Mouse (Mus musculus) gastrocnemius, postnatal 25 days (tissue): Measurements from ENCODE around the gene Aldh18a1. TPM values are rescaled to one million over a fixed set of nuclear protein-coding genes. Genes with fewer than 3 reads are reported as not detected.

ENCODE experiments used
- total RNA-seq, 2 experiments: library from RNA; stranded (reverse); gene quantifications; 1 replicate in 1 of 2; 2 replicates in 1 of 2; pipeline ENCODE4 v1.2.3; 2021

Aldh18a1 gene
- total RNA-seq, 2 experiments from 2014 or later = 5.2 to 6.5 TPM

Other genes starting within 250 kb of the Aldh18a1 start
- gene Sorbs1, start 74.7 kb downstream of the Aldh18a1 start, total RNA-seq = 100 to 1,000 TPM; 124 to 147 TPM
- 1 to 10 TPM; 1.4 to 2.2 TPM for gene Tctn3, start 23.8 kb upstream of the Aldh18a1 start, total RNA-seq
- 10 to 100 TPM; 13.7 to 15.8 TPM for gene Entpd1, start 23.9 kb upstream of the Aldh18a1 start, total RNA-seq
- gene Cc2d2b, start 160.3 kb upstream of the Aldh18a1 start, total RNA-seq = not detected
- 1 to 10 TPM; 2.9 to 3.5 TPM for gene Ccnj, start 242.8 kb upstream of the Aldh18a1 start, total RNA-seq